Mouse (Mus musculus) layer of hippocampus, adult 6 months (tissue): ENCODE data around the gene Fkbp2. TPM values are rescaled to one million over a fixed set of nuclear protein-coding genes. Genes with fewer than 3 reads are reported as not detected.

Source experiments
- long read RNA-seq, 2 experiments: library from polyadenylated mRNA; unstranded; transcript quantifications; one replicate each; pipeline ENCODE4 v2.0.0; 2019 to 2020
- polyA plus RNA-seq: library from polyadenylated mRNA; unstranded; fragments of <200 nt; fragmentation: Nextera tagmentation; gene quantifications from 2 replicates; pipeline ENCODE4 v1.2.3, GENCODE M21; 2021

The Fkbp2 gene
- 284 and 296 TPM in 2 replicates for polyA plus RNA-seq
- long read RNA-seq, experiment 1, transcript Fkbp2-201 (6 exons, 642 nt): minor isoform, 30 of 157 reads
- long read RNA-seq, experiment 1, transcript Fkbp2-202 (6 exons, 664 nt): major isoform, 86 of 157 reads
- long read RNA-seq, experiment 1, partial matches to known transcripts: 28 of 157 reads
- long read RNA-seq, experiment 1, other reads (novel, unspliced or antisense): 13 of 157 reads
- long read RNA-seq, experiment 2, transcript Fkbp2-202 (6 exons, 664 nt): major isoform, 15 of 22 reads
- long read RNA-seq, experiment 2, partial matches to known transcripts: 2 of 22 reads
- long read RNA-seq, experiment 2, other reads (novel, unspliced or antisense): 0 of 22 reads

DNA sequence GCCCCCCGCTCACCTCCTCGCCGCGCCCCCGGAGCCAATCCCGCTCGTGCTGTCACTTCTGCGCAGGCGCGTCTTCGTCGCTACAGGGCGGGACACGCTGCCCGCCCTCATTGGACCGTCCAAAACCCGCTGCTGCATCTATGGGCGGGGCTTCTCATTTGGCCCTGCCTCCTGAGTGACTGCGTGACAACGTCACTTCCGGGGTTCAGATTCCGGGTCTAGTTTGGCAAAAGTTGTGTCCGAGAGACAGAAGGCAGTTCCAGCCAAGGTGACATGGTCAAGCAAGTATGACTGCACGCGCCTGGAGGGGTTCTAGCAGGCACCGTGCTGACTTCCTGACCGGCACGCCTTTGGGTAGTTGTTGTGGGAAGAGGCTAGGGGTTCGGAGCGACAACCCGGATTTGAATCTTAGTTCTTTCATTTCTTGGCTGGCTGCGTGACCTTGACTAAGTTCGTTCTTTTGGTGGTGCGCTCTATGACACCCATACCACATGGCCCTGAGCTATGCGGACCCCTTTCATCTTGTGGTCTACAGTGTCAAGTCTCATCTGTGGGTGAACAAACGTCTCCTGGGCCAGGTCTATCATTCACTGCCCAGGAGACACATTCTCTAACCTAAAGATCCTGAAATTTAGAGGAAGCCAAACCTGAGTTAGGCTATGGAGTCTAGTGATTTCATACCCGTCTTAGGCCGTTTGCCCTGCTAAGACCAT lies at the start of gene Fkbp2:
TSS of gene Fkbp2 (minus strand) at position 121 of the 713 bp plus-strand sequence.

DNA sequence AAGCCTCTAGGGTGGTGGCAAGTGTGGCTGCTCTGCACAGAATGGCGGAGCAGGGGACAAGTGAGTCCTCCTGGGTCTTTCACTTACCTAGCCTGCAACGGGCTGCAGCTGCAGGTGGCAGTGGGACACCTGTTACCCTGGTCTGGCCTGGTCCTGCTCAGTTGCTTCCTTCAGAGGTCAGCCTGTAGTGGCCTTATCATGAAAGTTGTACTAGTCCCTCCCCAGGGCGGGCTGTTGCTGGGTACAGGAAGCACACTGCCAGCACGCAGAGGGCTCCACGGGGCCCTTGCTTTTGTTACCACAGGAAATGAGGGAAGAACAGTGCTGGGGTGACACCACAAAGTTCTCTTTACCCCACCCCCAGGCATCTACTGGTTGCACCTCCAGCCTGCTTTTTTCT lies 38.9 kb upstream of the Fkbp2 start, which contains the start of gene Fermt3:
TSS of gene Fermt3 (minus strand) at position 279 of the 400 bp plus-strand sequence.

DNA sequence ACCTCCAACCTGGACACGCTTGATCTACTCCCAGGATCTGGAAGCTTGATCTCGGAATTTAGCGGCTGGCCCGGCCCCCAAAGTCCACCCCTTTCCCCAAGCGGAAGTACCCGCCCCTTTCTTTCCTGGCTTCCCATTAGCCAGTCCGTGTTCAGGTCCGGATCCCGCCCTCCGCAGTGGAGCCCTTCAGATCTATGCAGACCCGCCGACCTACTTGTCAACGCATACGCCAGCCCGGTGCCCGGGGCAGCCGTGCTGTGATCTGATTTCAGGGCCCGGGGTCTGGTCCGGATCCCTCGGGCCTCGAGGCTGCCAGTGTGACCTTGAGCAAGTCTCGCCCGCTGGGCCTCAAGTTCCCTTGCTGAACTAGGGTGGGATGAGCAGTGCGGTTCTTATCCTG lies 15.7 kb upstream of the Fkbp2 start, which contains the start of the genes Nudt22 and Trpt1:
TSS of gene Nudt22 (minus strand) at position 112 of the 400 bp plus-strand sequence.
TSS of gene Trpt1 (plus strand) at position 126 of the 400 bp plus-strand sequence.

DNA sequence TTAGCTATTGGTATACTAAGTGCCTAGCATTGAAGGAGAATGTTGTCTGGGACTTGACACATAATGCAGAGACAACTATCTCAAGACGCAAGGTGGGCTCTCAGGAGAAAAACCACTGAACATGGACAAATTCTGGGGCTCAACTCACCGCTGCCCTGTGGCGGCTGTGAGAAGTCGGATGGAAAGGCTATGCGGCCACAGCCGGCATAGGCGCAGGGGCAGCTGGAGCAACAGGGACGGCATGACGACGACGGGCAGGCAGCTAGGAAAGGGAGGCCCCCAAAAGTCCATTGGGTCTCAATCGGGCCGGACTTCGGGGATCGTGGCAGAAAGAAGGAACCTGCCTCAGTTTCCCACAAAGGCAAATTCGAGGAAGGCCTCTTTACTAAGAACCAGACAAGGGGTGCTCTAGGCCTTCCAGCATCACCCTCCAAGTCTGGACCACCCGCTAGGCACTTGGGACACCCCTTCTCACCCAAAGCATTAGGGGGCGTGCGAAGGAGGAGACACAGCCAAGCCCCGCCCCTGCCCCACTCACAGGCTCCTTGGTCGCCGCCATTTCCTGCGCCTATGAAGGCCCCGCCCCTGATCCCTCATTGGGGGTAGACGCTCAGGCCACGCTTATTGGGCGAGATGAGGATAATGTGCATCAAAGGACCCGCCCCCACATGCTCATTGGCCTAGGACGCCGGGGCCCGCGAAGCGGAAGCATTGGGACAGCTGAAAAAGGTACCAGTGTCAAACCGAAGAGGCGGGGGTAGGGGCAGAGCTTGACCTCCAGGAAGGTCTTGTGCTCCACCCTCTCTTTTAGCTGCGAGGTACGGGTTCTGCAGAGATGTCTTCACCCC lies 11.9 kb upstream of the Fkbp2 start, which contains the start of gene Dnajc4:
TSS of gene Dnajc4 (minus strand) at position 562 of the 848 bp plus-strand sequence.

DNA sequence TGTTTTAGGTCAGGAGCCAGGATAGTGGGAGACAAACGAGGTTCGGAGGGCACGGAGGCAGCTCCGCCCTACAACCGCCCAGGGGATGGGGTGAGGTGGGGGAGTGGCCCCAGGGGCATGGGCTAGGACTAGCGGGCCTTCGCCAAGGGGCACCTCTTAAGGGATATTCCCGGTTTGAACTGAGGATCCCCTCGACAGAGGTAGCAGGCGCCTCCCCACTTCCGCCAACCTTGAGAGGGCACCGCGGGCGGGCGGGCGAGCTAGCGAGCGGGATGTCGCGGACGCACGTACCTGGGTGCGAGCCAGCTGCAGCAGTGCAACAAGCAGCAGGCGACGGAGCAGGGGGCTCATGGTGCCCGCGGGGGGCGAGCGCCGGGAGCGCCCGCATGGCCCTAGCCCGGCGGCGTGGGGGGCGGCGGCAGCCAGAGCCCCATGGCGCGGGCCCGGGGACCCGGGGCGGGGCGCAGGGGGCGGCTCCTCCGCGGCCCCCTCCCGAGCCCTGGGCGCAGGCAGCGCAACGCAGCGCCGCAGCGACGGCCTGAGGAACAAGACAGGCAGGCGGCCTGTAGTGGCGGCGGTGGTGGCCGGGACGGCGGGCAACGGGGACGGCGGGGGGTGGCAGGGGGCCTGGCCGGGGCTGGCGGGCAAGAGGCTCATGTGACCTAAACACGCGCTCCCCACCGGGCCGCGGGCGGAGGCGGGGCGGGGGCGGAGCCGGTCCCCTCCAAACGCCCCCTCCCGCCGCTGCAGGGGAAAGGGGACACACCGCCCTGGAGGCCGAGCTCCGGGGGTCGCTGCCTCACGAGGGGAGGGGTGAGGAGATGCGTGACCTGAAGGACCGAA lies 7.0 kb upstream of the Fkbp2 start, which contains the start of gene Vegfb:
TSS of gene Vegfb (minus strand) at position 591 of the 843 bp plus-strand sequence.

GRCm38 (mm10) chr19:6975537-6976521 lies 4.5 kb downstream of the Fkbp2 start, which contains the start of gene Plcb3:
TSS of gene Plcb3 (minus strand) at chr19:6976470.

DNA sequence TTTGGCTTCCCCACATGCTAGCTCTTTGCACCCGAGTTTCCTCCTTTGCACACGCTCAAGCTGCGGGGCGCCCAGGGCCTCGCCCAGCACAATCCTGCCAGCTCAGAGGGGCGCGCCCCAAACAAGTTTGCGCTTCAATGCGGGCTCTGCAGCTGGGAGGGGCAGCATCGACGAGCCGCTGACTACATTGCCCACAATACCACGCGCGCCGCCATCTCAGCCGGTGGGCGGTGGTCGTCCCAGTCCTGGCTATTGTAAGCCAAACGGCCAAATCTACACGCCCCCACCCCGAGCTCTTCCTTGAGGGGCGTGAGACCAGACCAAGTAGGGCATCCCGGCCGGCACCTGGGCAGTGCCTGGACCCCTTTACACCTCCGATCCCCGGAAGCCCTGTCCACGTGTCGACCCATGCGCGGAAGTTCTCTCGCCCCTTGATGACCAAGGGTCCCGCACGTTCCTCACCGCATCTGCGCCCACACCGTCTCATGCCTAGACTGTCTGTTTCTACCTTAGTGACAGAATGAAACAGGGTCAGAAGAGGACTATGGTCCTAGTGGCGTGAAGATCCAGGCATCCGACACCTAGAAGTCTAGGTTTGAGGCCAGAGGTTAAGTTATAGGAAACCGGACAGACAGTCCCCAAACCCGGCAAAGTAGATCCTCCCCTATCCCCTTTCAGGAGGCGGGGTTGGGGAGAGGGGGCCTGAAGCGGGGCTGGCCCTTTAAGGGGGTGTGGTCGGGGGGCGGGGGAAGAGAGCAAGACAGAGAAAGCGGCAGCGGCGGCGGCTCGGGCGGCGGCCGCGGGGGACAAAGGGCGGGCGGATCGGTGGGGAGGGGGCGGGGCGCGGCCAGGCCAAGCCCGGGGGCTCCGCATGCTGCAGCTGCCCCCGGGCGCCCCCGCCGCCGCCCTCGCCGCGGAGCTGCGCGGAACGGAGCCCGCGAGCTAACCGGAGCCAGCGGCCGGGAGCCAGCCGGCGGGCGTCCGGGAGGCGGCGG lies 5.8 kb downstream of the Fkbp2 start, which contains the start of gene Ppp1r14b:
TSS of gene Ppp1r14b (plus strand) at position 758 of the 995 bp plus-strand sequence.

DNA sequence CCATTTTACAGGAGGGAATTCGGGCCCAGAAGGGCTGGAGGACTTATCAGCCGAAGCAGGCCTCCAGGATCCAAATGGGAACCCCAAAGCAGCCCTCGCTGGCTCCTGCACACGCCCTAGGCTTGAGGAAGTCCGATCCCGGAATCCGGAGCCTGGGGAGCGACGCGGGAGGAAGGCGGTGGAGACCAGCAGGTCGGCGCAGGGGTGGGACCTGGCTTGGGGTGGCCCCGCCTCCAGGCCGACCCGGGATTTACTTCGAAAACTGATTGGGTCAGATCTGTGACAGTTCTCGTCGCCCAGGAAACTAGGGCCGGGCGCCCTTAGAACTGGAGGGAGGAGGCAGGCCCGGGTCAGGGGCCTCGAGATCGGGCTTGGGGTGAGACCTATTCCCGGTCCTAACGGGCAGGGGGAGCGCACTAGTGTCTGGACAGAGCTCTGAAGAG lies 38.0 kb downstream of the Fkbp2 start, which contains the start of gene Gpr137:
TSS of gene Gpr137 (minus strand) at position 232 of the 443 bp plus-strand sequence.

DNA sequence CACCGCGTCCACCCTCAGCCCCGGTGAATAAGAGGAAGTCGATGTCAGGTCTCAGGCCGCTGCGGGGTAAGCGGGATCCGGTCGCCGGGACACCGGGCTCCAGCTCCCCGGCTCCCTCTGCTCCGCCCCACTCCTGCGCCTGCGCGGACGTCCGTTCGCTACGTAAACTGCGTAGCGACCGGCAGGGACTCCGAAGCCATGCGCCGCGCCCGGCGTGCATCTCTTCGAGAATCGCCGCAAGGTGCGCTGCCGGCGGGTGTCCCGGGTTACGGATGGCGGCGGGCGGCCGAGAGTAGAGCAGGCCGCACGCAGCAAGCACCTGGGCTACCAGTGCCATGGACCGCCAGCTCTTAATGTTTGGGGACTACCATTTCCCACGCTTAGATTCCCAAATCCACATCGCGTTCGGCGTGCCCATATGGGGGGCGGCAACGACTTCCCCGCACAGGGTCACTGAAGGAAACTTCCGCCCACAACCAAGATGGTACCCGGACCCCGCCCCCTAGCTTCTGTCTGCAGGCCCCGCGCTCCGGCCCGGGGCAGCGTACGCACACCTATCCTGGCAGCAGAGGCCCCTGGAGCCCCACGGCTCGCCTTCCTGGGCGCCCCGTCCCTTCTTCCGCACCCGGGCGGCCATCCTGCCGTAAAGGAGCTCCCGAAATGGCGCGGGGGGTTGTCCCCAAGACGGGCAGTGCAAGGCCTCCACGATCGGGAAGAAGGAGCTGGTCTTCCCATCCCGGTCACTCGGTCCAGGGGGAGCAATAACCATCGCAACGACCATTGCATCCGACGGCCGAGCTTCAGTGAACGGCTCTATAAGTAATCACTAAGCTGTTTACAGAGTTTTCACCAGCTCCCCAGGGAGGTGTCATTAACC lies 38.7 kb downstream of the Fkbp2 start, which contains the start of gene Bad:
TSS of gene Bad (plus strand) at position 490 of the 877 bp plus-strand sequence.

GRCm38 (mm10) chr19:6934195-6934977 lies 45.9 kb downstream of the Fkbp2 start, which contains the start of gene Kcnk4:
TSS of gene Kcnk4 (minus strand) at chr19:6934515.

Other genes starting within 250 kb of the Fkbp2 start
- 28.5 and 31.7 TPM in 2 replicates for gene Rps6ka4, start 139.9 kb downstream of the Fkbp2 start, polyA plus RNA-seq
- 1.4 and 1.6 TPM in 2 replicates for gene Ccdc88b, start 122.3 kb downstream of the Fkbp2 start, polyA plus RNA-seq
- 133 and 145 TPM in 2 replicates for gene Trmt112, start 70.8 kb downstream of the Fkbp2 start, polyA plus RNA-seq
- 774 and 793 TPM in 2 replicates for gene Prdx5, start 70.4 kb downstream of the Fkbp2 start, polyA plus RNA-seq
- gene Esrra, start 58.7 kb downstream of the Fkbp2 start, polyA plus RNA-seq: 3.2 and 3.4 TPM in 2 replicates
- 4.3 TPM in 2 replicates for gene Catsperz, start 55.1 kb downstream of the Fkbp2 start, polyA plus RNA-seq
- 10.4 and 12.2 TPM in 2 replicates for gene Kcnk4, start 46.0 kb downstream of the Fkbp2 start, polyA plus RNA-seq
- 47.9 and 48.1 TPM in 2 replicates for gene Bad, start 38.6 kb downstream of the Fkbp2 start, polyA plus RNA-seq
- 18.3 and 23.0 TPM in 2 replicates for gene Gpr137, start 38.0 kb downstream of the Fkbp2 start, polyA plus RNA-seq
- 23.4 and 26.0 TPM in 2 replicates for gene Ppp1r14b, start 5.5 kb downstream of the Fkbp2 start, polyA plus RNA-seq
- 8.5 and 8.6 TPM in 2 replicates for gene Plcb3, start 4.0 kb downstream of the Fkbp2 start, polyA plus RNA-seq
- 74.0 and 88.5 TPM in 2 replicates for gene Vegfb, start 7.2 kb upstream of the Fkbp2 start, polyA plus RNA-seq
- 27.6 and 28.0 TPM in 2 replicates for gene Dnajc4, start 12.1 kb upstream of the Fkbp2 start, polyA plus RNA-seq
- 17.2 and 17.7 TPM in 2 replicates for gene Nudt22, start 15.6 kb upstream of the Fkbp2 start, polyA plus RNA-seq
- 18.7 and 22.7 TPM in 2 replicates for gene Trpt1, start 15.6 kb upstream of the Fkbp2 start, polyA plus RNA-seq
- 3.8 and 4.5 TPM in 2 replicates for gene Fermt3, start 39.0 kb upstream of the Fkbp2 start, polyA plus RNA-seq
- gene Stip1, start 59.5 kb upstream of the Fkbp2 start, polyA plus RNA-seq: 119 and 128 TPM in 2 replicates
- gene Macrod1, start 76.3 kb upstream of the Fkbp2 start, polyA plus RNA-seq: 3.4 and 3.9 TPM in 2 replicates
- 2.2 and 2.6 TPM in 2 replicates for gene Flrt1, start 125.2 kb upstream of the Fkbp2 start, polyA plus RNA-seq
- gene Otub1, start 225.8 kb upstream of the Fkbp2 start, polyA plus RNA-seq: 740 and 803 TPM in 2 replicates
- 7,358 and 7,691 TPM in 2 replicates for gene Cox8a, start 237.1 kb upstream of the Fkbp2 start, polyA plus RNA-seq